Mouse (Mus musculus) brown adipose tissue, adult 24 weeks (tissue): ENCODE data around the gene Gm49318. TPM values are rescaled to one million over a fixed set of nuclear protein-coding genes. Genes with fewer than 3 reads are reported as not detected.
"Not testable (repeated sequence)": the region's sequence is repeated elsewhere in the genome, so short reads cannot be mapped to it uniquely, and the experiment has no call there.

Experiments
- H3K27ac ChIP-seq: fragments of 200-500 bp; replicated peaks from 2 replicates; pipeline ENCODE4 v1.5.1; 2012; ENCODE audit warnings: low read depth, mild to moderate bottlenecking, low read length
- H3K4me1 ChIP-seq: fragments of 200-500 bp; 2 replicates; pipeline ENCODE4 v1.6.1; 2012; ENCODE audit warnings: low read length, mixed read lengths; ENCODE audit not compliant: control insufficient read depth, insufficient read depth, insufficient read length
- H3K4me3 ChIP-seq: fragments of 200-500 bp; 2 replicates; pipeline ENCODE4 v1.5.1; 2012; ENCODE audit warnings: low read depth, mild to moderate bottlenecking, low read length, moderate library complexity; ENCODE audit not compliant: insufficient read depth
- polyA plus RNA-seq: library from polyadenylated mRNA; stranded (reverse); fragments of >200 nt; gene quantifications from 2 replicates; pipeline ENCODE4 v1.2.4, GENCODE M21; 2012; ENCODE audit not compliant: missing spikeins, insufficient read depth, insufficient read length

Gm49318 gene
- polyA plus RNA-seq, 1 experiment = not detected

DNA sequence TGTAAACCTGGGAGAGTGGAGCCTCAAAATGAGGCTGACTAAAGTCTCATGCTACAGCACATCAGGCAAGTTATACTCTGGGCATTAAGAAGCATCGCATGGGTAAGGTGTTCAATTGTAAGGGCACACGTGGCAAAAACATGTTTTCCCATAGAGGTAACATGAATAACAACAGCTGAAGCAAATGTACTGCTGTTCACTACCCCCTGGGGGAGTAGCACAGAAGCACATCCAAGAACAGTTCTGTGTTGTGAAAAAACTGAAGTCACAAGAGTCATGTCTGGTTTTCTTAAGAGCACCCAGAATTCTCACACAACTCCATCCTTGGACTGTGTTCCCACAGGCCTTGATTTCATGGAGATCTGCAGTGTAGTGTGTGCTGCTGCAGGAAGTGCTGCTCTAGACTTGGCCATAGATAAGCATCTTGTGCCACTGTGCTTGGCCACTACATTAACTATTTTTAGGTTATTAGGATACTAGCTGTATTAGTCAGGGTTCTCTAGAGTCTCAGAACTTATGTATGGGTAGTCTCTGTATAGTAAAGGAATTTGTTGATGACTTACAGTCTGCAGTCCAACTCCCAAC lies 16.1 kb upstream of the Gm49318 start:
- Histone ChIP-seq H3K4me1 (no peaks in the 10 kb centered on the region), H3K4me3 (no peak overlapping the region), H3K27ac (no peak overlapping the region)

DNA sequence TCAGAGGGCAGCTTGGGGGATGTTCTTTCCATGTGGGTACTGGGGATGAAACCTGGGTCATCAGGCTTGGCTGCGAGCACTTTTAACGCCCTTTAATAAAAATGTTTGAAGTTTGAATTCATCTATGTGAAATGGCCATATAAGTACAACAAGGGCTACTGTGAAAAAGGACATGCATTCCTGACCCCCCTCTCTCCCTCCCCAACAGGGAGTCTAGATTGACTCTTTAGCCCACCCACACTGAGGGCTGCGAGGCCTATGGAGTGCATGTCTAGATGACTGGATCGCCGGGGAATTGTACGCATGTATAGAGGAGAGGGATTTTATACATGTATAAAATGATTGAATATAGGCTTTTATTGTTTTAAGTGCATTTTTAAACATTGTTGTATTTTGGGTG lies 15.0 kb upstream of the Gm49318 start:
- no peaks in the 10 kb centered on the region for H3K4me1 ChIP-seq
- H3K4me3 ChIP-seq = peak overlapping the region; percentile 65
- H3K27ac ChIP-seq = peak overlapping the region; percentile 45; the same call in 1 of the 2 replicates

DNA sequence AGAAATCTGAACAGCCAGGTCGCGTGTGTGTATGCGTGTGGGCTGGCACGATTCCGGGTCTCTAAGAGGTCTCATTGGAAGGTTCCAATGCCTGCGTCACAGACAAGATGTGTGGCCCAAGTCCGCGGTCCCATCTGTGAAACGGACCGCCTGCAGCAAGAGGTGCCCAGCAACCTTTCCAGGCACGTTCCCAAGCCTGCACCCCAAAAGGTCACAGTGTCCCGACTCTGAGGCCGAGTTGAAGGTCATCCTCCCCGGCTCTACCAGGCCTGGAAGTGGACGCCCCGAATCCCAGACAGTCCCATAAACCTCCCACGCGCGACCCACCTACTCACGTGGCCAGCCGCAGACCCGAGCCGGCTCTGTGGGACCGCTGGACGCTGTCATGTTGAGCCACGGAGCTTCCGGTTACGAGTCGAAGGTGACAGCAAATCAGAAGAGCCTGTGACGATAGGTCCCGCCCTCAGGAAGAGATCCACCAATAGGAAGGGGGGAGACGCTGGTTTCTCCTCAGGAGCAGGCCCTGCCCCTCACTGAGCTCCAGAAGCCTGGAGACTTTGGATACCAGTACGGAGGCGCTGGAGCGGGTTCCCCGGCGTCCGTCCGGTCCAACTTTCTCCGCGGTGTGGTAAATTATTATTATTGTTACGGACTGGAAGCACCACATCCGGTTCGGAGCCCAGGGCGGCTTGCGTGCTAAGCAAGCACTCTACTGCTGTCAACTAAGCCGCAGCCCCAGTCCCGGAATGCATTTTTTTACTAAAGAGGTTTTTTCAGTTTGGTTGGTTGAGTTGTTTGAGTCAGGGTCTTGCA lies 14.2 kb upstream of the Gm49318 start, which contains the start of gene Ecsit:
TSS of gene Ecsit (minus strand) at position 417 of the 813 bp plus-strand sequence.
- no peaks in the 10 kb centered on the region for H3K4me1 ChIP-seq
- peak within 1 kb of the TSS; percentile 79 for H3K27ac ChIP-seq
- peak within 1 kb of the TSS; percentile 86 for H3K4me3 ChIP-seq

DNA sequence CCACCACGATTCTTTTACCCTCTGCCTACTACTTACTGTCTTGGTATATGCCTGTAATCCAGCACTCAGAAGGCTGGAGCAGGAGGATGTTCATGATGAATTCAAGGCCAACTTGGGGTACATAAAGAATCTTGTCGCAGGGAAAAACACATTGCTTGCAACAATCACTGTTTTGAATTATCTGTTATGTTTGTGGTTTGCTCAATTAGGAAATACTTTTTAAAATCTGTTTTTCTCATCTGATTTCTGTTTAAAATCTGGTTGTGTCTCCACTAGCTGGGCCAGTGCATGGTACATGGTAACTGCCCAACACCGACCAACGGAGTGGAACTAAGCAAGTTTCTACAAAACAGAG lies 13.6 kb upstream of the Gm49318 start:
- Histone ChIP-seq H3K4me1 (no peaks in the 10 kb centered on the region), H3K4me3 (peak overlapping the region; percentile 86), H3K27ac (peak overlapping the region; percentile 79; the same call in 1 of the 2 replicates)

DNA sequence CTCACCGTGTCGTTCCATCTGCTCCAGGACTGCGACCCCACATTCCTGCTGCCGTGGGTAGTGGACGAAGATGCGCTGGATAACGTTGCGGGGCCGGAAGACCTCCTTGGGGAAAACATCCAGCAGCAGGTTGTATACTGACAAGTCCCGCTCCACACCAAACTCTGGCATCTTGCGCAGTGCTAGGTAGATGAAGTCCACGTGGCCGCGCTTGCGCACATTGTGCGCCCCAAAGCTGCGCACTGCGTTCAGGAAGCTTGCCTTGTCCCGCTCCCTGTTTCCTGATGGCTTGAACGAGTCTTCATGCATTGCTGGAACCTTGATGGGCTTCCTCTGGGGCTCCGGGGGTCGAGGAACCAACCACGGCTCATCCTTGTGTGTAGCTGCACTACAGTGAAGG lies 5.2 kb upstream of the Gm49318 start:
- H3K27ac ChIP-seq = no peak overlapping the region
- no peak overlapping the region for H3K4me3 ChIP-seq
- H3K4me1 ChIP-seq = 0 out of 2 replicates have a peak, but pooled peaks cover 2% of the 10 kb centered on the region

DNA sequence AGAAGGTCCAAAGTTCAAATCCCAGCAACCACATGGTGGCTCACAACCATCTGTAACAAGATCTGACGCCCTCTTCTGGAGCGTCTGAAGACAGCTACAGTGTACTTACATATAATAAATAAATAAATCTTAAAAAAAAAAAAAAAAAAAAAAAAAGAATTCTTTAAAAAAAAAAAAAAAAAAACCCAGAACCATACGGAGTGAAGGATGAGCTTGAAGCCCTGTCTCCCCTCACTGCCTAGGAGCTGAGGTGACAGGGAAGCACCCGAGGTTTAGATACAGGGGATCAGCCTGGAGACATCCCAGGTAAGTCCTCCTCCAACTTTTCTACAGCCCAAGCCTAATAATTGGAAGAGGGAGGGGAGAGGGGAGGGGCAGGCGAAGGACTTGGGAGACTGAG lies 4.7 kb upstream of the Gm49318 start:
- H3K4me1 ChIP-seq, H3K4me3 ChIP-seq, H3K27ac ChIP-seq: not testable (repeated sequence)

DNA sequence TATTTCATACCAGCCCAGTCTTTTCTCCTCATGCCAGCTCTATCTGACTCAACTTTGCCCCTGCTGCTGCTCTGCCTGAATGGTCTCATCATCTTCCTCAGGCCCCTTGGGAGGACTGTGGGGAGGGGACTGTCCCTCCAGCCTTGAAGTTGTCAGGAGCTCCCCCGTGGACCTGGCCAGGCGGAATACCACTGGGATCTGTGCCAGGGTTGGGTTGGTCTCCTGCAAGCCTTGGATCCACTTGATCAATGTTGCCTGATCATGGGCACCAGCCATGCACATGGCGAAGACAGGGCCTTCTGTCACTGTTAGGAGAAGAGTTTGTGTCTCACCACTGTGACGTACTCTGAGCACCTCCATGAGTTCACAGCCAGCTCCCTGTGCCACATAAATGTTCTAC lies 1.2 kb upstream of the Gm49318 start:
- H3K4me3 ChIP-seq = no peak overlapping the region; the same call in 1 of the 2 replicates
- no peak overlapping the region for H3K27ac ChIP-seq
- H3K4me1 ChIP-seq = 0 out of 2 replicates have a peak, but pooled peaks cover 2% of the 10 kb centered on the region

DNA sequence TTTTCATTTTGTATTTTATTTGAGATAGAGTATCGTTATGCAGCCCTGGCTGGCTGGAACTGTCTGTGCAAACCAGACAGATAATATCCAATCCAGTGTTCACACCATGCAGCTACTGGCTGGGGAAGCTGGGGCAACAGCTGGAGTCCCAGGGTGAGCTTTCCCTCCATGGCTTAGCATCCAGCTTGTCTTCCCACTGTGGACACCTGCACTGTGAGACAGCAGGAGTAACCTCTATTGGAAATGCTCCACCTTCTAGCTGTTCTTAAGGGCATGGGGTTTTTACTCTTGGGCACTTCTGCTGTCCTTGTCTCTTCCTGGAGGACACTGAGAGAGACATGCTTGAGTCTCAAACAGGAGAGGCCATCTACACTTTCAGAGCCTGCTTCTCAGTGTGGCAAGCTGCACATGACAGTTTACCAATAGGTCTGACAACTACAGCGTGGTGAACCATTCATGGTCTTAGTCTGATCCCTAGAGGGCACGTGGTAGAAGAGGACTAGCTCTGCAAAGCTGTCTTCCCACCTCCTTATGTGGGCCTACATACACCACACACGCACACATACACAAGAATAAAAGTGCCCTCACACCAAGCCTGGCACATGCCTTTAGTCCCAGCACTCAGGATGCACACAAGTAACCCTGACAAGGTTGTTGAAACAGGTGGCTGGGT lies 1.0 kb downstream of the Gm49318 start:
- H3K4me3 ChIP-seq = peak overlapping the region; percentile 53
- no peak overlapping the region for H3K27ac ChIP-seq
- H3K4me1 ChIP-seq = 0 out of 2 replicates have a peak, but pooled peaks cover 2% of the 10 kb centered on the region

DNA sequence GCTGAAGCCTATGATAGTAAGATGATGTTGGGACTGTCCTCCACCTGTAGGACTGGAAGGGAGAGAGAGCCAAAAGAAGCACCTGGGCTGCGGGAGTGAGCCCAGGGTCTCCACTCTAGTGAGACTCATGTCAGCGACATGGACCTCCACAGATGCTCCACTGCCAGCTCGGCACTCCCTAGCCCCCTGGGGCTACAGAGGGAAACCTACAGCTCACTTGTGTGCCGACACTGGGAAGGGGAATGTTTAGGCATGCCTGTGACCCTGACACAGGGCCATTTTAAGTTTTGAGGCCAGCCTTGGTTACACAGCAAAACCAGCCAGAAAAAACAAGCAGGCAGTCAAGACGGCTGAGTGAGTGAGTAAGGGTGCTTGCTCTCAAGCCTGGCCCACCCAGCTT lies 3.9 kb downstream of the Gm49318 start:
- Histone ChIP-seq H3K4me3 (no peak overlapping the region), H3K27ac (no peak overlapping the region), H3K4me1 (0 out of 2 replicates have a peak, but pooled peaks cover 1% of the 10 kb centered on the region)

DNA sequence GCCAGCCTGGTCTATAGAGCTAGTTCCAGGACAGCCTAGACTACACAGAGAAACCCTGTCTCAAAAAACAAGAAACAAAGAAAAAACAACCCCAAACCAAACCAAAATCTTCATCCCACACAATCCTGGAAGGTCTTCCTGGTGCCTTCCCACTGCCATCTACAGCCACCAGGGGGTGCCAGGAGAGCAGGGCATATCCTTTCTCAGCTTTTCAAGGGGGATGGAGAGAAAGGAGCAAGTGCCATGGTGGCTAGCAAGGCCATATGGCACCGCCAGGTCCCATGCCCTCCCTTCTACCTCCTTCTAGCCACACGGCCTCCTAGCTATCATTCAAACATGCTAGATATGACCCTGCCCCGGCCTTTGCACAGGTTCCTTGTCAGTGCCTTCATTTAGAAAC lies 4.6 kb downstream of the Gm49318 start:
- Histone ChIP-seq H3K4me3 (no peak overlapping the region), H3K4me1 (no peaks in the 10 kb centered on the region), H3K27ac (no peak overlapping the region)

DNA sequence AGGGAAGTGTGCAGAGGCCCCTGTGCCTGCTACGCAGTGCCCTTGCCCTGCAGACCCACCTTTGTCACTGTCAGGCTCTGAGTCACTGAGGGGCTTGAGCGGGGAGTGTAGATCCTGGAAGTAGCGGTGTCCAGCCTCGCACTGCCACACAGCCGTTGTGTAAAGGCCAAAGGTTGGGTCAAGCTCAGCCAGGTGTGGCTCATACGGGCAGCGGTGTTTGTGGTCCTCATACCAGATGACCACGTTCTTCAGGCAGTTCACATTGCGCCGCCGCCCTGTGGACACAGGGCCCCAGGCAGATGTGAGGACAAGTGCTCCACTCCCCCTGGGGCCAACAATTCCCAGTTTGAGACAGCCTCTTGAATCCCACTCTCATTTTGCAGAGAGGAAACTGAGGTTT lies 5.4 kb downstream of the Gm49318 start:
- no peak overlapping the region for H3K27ac ChIP-seq
- H3K4me3 ChIP-seq = no peak overlapping the region
- H3K4me1 ChIP-seq = no peaks in the 10 kb centered on the region

DNA sequence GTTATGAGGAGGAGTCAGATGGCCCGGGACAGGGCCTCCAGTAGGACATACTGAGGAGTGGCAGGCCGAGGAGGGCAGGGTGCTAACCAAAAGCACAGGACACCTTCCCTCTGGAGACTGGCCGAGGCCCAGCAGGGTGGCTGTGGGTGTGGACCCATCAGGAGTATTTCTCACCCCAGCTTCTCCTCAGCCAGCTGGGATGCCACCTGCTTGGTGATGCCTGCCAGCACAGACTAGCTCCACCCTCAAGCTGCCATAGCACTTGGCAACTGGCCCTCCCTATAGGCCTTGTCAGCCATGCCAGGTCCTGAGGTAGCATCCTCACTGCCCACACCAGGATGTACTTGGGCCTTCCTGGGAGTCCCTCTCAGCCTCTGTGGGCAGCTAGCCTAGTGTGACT lies 6.7 kb downstream of the Gm49318 start:
- Histone ChIP-seq H3K4me1 (no peaks in the 10 kb centered on the region), H3K4me3 (no peak overlapping the region), H3K27ac (no peak overlapping the region)

DNA sequence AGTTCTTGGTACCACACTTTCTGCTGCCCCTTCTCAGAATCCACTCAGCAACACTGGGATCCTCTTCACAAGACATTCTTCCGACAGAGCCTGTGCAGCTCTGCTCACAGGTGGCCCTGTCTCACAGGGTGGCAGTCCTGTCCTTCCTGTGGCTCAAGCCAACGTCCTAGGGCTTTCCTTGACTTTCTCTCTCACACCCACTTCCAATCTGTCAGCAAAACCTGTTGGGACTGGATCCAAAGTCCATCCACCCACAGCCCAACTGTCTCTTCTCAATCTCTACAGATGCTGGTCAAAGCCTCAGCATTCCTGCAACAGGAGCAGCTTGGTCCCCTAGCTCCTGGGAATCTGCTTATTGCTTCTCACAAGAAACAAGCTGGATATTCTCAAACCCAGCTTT lies 9.7 kb downstream of the Gm49318 start:
- Histone ChIP-seq H3K4me3 (no peak overlapping the region), H3K4me1 (no peaks in the 10 kb centered on the region), H3K27ac (no peak overlapping the region)

DNA sequence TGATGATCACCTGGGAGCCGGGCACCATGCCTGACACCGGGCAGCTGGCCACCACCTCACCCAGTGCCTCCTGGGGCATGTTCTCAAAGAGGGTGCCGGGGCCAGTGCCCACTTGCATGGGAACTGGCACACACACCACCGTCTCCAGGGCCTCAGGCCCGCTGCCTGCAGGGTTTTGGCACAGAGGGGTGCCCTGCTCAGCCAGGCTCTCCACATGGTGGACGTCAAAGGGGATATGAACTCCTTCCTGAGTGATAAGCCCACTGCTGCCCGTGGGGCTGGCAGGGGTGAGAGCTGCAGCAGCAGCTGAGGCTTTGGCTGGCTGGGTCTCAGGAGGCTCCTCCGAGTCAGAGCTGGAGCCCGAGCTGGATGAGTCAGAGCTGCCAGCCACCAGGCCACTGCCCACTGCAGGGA lies 13.0 kb downstream of the Gm49318 start:
- H3K4me1 ChIP-seq = peaks cover 4% of the 10 kb centered on the region; the same call in 1 of the 2 replicates
- H3K27ac ChIP-seq = no peak overlapping the region
- H3K4me3 ChIP-seq = no peak overlapping the region

DNA sequence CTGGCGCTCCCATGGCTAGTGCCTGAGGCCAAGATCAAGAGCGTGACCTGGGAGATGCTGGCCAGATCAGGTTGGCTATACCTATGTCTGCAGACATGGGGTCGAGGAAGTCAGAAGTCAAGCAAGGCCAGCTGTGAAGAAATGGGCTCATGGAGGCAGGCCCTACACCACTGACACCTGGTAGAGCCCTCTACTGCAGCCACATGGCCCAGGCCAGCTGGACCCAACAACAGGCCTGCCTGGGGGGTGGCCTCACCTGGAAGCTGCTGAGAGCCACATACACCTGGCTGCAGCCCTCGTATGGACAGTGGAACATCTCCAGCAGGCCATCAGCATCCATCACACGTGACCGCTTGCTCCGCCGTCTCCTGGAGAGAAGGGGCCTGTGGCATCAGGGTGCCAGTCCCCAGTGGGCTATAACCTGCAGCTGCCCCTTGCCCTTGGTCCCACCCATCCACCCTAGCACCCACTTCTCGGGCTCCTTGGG lies 14.0 kb downstream of the Gm49318 start:
- Histone ChIP-seq H3K4me3 (no peak overlapping the region), H3K27ac (no peak overlapping the region), H3K4me1 (peaks cover 4% of the 10 kb centered on the region; the same call in 1 of the 2 replicates)
